Mouse (Mus musculus) stomach, postnatal 0 days (tissue): ENCODE results near the gene Iffo2.

ENCODE experiments used
- CTCF ChIP-seq: IDR thresholded peaks from 2 replicates; pipeline ENCODE4 v1.5.1; 2016; ENCODE audit warnings: antibody characterized with exemption, low read depth, mild to moderate bottlenecking, moderate library complexity
- EP300 ChIP-seq: optimal IDR thresholded peaks from 2 replicates; pipeline ENCODE3; 2016; ENCODE audit warnings: antibody characterized with exemption

DNA sequence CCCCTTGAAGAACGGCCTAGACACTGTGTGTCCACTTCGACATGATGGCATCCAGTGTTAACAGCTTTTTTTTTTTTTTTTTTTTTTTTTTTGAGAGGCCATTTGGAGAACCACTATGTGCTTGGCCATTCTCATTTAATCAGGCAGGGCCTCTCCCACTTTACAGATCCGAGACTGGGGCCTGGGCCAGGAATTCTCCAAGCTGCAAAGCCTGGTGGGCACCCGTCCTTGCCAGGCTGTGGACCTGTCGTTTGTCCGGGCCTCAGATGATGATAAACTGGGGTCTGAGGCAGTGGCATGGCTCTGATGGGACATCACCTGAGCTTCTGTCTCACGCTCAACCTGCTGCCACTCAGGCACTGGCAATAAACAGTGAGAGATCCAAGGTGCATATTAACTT is 62.5 kb downstream of the Iffo2 start:
- TF ChIP-seq CTCF (no peak), EP300 (no peak)
